13 mouse cellular contexts compared by ENCODE assay signal in genomic region chr13:11347787-11348501, GRCm38 (mm10).
DNase-seq lines count a peak whose midpoint lies in the region; ATAC-seq lines count a peak whose summit lies in the region.
"Had no signal": no experiment of that assay in that cellular context is flagged by ENCODE, and none has a peak within 500 bp of the region (broad histone marks: within the 10 kb centered on the region; RNA-seq: fewer than 3 reads in every experiment).

No protein-coding gene starts in this region.

- H3K4me2 ChIP-seq in liver, embryonic 11.5 days, result no peak overlapping the region
- no peak overlapping the region for H3K4me2 ChIP-seq in hindbrain, embryonic 12.5 days (replicated peaks)
- H3K4me2 ChIP-seq in midbrain, embryonic 16.5 days (ENCODE audit: low read length), result no peak overlapping the region
- H3K4me2 ChIP-seq: limb, embryonic 12.5 days had no signal

- H3K36me3 ChIP-seq in liver, embryonic 11.5 days (ENCODE audit: control insufficient read depth, insufficient read depth, low read length), result no peaks in the 10 kb centered on the region
- H3K36me3 ChIP-seq in hindbrain, embryonic 12.5 days, result no peaks in the 10 kb centered on the region
- H3K36me3 ChIP-seq in midbrain, embryonic 16.5 days (ENCODE audit: control insufficient read depth, insufficient read depth, low read length), result no peaks in the 10 kb centered on the region
- H3K36me3 ChIP-seq: heart, embryonic 10.5 days; limb, embryonic 12.5 days had no signal

- no peaks in the 10 kb centered on the region for H3K4me1 ChIP-seq in liver, embryonic 11.5 days (replicated peaks; ENCODE audit: control insufficient read depth, insufficient read depth, low read length)
- no peaks in the 10 kb centered on the region for H3K4me1 ChIP-seq in hindbrain, embryonic 12.5 days
- H3K4me1 ChIP-seq in midbrain, embryonic 16.5 days (ENCODE audit: control insufficient read depth, insufficient read depth, low read length), result peaks cover 7% of the 10 kb centered on the region; the same call in 1 of the 2 replicates
- H3K4me1 ChIP-seq: heart, embryonic 10.5 days had no signal

- no peak overlapping the region for H3K9ac ChIP-seq in liver, embryonic 11.5 days (ENCODE audit: low read depth, low read length)
- no peak overlapping the region for H3K9ac ChIP-seq in hindbrain, embryonic 12.5 days
- H3K9ac ChIP-seq in midbrain, embryonic 16.5 days (ENCODE audit: low read depth, low read length), result no peak overlapping the region
- H3K9ac ChIP-seq: limb, embryonic 12.5 days had no signal

- DNase-seq in cerebellum, postnatal 14 days, result peak; percentile 79 to 84
- no peak for DNase-seq in cerebellum, adult 11-12 months
- peak; percentile 5 for DNase-seq in liver
- DNase-seq in liver, embryonic 11.5 days (ENCODE audit: low spot score), result no peak
- DNase-seq in Muller cell, postnatal 12 days (ENCODE audit: inconsistent ontology term), result no peak
- DNase-seq: B cell, adult 2 months had no signal

- H3K9me3 ChIP-seq in liver, embryonic 11.5 days (ENCODE audit: control insufficient read depth, low read length), result no peaks in the 10 kb centered on the region
- no peaks in the 10 kb centered on the region for H3K9me3 ChIP-seq in hindbrain, embryonic 12.5 days (replicated peaks)
- no peaks in the 10 kb centered on the region; the same call in 1 of the 2 replicates for H3K9me3 ChIP-seq in midbrain, embryonic 16.5 days (replicated peaks; ENCODE audit: control insufficient read depth, low read length, poor library complexity, severe bottlenecking)
- H3K9me3 ChIP-seq: heart, embryonic 10.5 days; limb, embryonic 12.5 days had no signal

- no peak overlapping the region for H3K27ac ChIP-seq in liver, embryonic 11.5 days (ENCODE audit: low read depth, low read length)
- no peak overlapping the region for H3K27ac ChIP-seq in hindbrain, embryonic 12.5 days
- no peak overlapping the region for H3K27ac ChIP-seq in midbrain, embryonic 16.5 days (ENCODE audit: low read length)
- H3K27ac ChIP-seq: heart, embryonic 10.5 days; limb, embryonic 12.5 days had no signal

- H3K4me3 ChIP-seq in liver, embryonic 11.5 days (ENCODE audit: low read depth, low read length), result no peak overlapping the region
- no peak overlapping the region for H3K4me3 ChIP-seq in hindbrain, embryonic 12.5 days
- H3K4me3 ChIP-seq in midbrain, embryonic 16.5 days (ENCODE audit: low read depth, low read length), result no peak overlapping the region
- H3K4me3 ChIP-seq: erythroblast, embryonic 14.5 days; heart, embryonic 10.5 days; limb, embryonic 12.5 days had no signal

- no peaks in the 10 kb centered on the region for H3K27me3 ChIP-seq in liver, embryonic 11.5 days (replicated peaks; ENCODE audit: control insufficient read depth, insufficient read depth, low read length)
- H3K27me3 ChIP-seq in hindbrain, embryonic 12.5 days, result no peaks in the 10 kb centered on the region
- no peaks in the 10 kb centered on the region for H3K27me3 ChIP-seq in midbrain, embryonic 16.5 days (ENCODE audit: control insufficient read depth, insufficient read depth, low read depth, low read length)
- H3K27me3 ChIP-seq: limb, embryonic 12.5 days had no signal

- WGBS in liver, embryonic 11.5 days, result 66% methylated on average over 6 of the region's 6 CpGs
- WGBS in hindbrain, embryonic 12.5 days, result 57% methylated on average over 6 of the region's 6 CpGs
- WGBS in midbrain, embryonic 16.5 days, result 33% methylated on average over 6 of the region's 6 CpGs

- no peak for ATAC-seq in liver, embryonic 11.5 days (replicated peaks; ENCODE audit: low FRiP score)
- ATAC-seq in hindbrain, embryonic 12.5 days (ENCODE audit: low FRiP score), result peak; percentile 80
- ATAC-seq in midbrain, embryonic 16.5 days, result peak; percentile 67; the same call in 1 of the 2 replicates
- no peak for ATAC-seq in frontal cortex, adult (ENCODE audit: low TSS enrichment)
- ATAC-seq: intestine, postnatal 0 days had no signal

Comparison
In these comparisons a context has a peak if more than half of its experiments do, and no peak if none do; other contexts are left out.
1. DNase-seq: peak in cerebellum, postnatal 14 days (2 of 2) and liver (single experiment); none in cerebellum, adult 11-12 months (single experiment), liver, embryonic 11.5 days (single experiment) and Muller cell, postnatal 12 days (single experiment).
2. ATAC-seq: peak in hindbrain, embryonic 12.5 days (single experiment) and midbrain, embryonic 16.5 days (single experiment); none in liver, embryonic 11.5 days (single experiment) and frontal cortex, adult (single experiment).